Mouse (Mus musculus) megakaryocyte, adult 5-6 weeks (primary cell): Measurements from ENCODE around the gene Pigw. TPM values are rescaled to one million over a fixed set of nuclear protein-coding genes. Genes with fewer than 3 reads are reported as not detected.
"Not testable (repeated sequence)": the region's sequence is repeated elsewhere in the genome, so short reads cannot be mapped to it uniquely, and the experiment has no call there.

Experiments
- ATAC-seq: 2 replicates; pipeline ENCODE4 v1.8.0; 2016; ENCODE audit warnings: mild to moderate bottlenecking, inconsistent platforms; ENCODE audit not compliant: poor library complexity, severe bottlenecking
- total RNA-seq, 2 experiments: library from RNA; stranded (forward) in 1 of 2; stranded (reverse) in 1 of 2; fragments of 153-499, 151-499 nt in 1 of 2; fragments of 221-1000, 200-1000 nt in 1 of 2; gene quantifications; 2 replicates each; pipeline versions ENCODE4 v1.2.3 to v1.2.4; 2015 to 2017

Gene Pigw
- total RNA-seq, 2 experiments from 2014 or later, result 2.8 to 3.6 TPM

GRCm38 (mm10) chr11:84880465-84880961, 428 bp upstream of the Pigw start:
- ATAC-seq, result peak; percentile 63

- ATAC-seq, result no peak
Measured at GRCm38 (mm10) chr11:84879007-84879771, 896 bp downstream of the Pigw start.

- not testable (repeated sequence) for ATAC-seq
Measured at GRCm38 (mm10) chr11:84876020-84876419, 4.1 kb downstream of the Pigw start.

DNA sequence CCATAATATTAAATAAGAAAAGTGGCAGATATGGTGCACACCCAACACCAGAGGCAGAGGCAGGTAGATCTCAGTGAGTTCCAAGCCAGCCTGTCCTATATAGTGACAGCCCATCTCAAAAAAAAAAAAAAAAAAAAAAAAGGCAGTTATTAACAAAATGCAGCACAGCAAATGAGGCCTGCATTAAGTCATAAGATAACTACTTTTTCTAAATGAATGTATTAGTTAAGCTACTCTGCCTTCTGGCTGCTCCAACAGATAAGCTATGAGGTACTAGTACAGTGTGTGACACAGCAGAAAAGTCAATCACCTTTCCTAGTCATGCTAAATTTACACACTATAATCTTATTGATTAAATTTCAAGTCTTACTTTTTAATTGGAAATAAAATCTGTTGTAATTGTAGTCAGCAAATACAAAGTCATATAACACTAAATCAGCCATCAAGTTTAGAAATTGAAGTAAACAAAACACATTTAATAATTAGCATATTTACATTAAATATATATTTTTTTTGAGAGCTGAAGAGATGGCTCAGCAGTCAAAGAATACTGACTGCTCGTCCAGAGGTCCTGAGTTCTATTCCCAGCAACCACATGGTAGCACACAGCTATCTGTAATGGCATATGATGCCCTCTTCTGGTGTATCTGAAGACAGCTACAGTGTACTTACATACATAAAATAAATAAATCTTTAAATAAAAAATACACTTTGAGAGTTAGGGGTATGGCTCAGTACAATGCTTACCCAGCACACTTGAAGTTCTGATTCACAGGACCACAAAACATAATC, 6.8 kb downstream of the Pigw start:
- ATAC-seq, result no peak

DNA sequence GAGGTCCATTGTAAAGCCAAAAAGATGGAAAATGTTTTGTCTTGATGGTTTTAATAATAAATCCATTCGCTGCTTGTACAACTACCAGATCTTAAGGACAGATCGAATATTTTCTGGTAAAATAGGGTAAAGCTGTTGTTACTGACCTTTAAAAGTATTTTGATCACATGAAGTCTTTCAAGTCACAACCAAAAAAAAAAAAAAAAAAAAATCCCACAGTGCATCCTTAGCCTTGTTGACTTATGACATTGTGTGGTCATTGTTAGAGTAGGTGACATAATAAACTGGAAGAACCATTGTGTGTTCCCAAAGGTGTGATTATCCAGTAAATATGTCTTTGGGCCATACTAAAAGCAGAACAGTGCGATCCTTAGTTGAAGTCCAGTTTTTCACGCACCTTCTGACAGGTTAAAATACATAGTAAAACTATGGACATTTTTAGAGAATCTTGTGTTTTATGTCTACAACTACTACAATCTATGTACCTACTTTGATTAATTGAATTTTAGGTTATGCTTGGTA, 8.5 kb downstream of the Pigw start:
- ATAC-seq, result no peak

DNA sequence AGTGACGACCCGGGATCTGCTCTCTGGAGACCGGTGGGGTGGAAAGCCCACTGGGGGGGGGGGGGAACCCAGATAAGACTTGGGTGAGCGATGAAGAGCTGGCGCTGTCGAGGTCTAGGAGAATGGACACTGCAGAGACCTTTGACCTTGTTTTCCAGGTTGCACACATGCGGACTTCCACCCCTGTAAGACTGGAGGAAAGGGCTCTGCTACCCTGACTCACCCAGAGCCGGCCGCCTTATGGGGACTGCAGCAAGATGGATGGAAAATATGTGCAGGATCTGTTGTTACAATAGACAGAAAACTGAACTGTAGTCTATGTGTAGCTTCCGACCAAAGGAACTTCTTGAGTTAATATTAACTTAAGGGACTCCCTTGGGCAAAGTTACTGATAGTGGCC, 9.0 kb downstream of the Pigw start:
- ATAC-seq, result no peak

- peak; percentile 76 for ATAC-seq
Measured at GRCm38 (mm10) chr11:84870337-84871043, 9.6 kb downstream of the Pigw start, which contains the start of gene Ggnbp2. Gene Ggnbp2, minus strand, starts transcription at chr11:84870817.

DNA sequence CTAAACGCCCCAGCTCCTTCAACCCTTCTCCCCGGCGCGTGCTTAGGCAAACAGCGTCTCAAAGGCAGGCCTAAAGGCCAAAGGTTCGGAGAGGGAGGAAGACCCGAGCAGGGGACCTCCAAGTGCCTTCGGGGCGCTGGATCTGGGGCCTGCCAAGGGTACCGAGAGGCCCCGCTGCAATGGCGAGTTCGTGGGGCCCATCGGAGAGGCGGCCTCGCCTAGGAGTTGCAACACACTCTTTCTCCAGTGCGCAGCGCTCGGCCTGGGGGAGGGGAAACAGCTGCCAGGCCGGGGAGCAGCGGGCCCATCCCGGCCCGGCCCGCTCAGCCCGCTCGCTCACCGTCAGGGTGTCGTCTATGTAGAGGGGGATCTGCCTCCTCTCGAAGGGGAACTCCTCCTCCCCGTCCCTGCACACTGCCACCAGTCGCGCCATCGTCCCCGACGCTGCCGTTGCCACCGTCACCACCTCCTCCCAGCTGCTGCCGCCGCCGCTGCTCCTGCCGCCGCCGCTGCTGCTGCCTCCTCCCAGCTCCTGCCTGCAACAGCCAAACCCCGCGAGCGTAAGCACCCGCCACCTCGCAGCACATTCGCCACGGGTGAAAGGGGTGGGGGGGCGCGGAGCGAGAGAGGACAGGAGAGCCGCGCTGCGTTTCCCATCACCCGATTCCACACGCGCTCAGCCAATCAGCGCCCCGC, 10.4 kb downstream of the Pigw start:
- ATAC-seq, result peak; percentile 70

GRCm38 (mm10) chr11:84868786-84869259, 11.3 kb downstream of the Pigw start:
- ATAC-seq, result no peak

GRCm38 (mm10) chr11:84867586-84867985, 12.5 kb downstream of the Pigw start:
- no peak for ATAC-seq

GRCm38 (mm10) chr11:84865268-84865667, 14.8 kb downstream of the Pigw start:
- no peak for ATAC-seq

DNA sequence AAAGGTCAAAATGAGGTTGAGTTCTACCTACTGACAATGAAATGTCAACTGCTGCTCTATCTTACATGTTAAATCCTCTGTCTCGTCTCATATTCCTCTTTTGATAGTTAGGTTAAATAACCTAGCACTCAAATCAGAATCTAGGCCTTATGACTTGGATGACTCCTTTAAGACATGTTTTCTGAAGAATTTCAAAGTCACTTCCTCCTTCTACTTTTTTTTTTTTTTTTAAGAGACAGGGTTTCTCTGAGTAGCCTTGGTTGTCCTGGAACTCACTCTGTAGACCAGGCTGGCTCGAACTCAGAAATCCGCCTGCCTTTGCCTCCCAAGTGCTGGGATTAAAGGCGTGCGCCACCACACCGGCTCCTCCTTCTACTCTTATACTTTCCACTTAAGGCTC, 24.8 kb downstream of the Pigw start:
- ATAC-seq, result no peak

- no peak for ATAC-seq
Measured at GRCm38 (mm10) chr11:84847475-84848090, 32.5 kb downstream of the Pigw start.

DNA sequence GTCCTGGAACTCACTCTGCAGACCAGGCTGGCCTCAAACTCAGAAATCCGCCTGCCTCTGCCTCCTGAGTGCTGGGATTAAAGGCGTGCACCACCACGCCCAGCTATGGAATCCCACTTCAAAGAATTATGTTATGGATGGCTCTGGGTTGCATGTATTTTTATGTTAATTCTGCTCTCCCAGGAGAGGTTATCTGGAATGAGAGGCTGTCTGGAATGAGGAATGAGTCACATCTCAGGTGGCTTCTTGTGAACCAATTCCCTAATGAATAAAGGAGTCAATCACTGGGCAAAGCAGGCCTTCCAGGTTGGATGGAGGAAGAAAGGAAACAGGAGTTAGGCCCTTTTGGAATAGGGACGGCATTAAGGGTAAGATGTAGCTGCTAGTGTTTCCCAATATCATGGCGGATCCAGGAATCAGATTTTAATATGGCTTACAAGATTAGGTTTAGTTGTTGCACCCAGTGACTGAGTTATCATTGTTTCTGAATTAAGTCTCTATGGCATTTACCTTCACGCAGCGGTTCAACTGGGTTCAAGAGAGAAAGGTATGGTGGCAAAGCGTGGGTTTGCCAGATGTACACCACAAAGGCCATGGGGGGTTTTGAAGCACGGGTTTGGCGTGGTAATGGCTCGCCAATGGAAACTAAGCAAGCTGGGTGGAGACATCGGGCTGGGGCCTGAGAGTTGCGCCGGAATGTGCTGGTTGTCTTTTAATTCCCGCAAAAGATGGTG, 33.2 kb downstream of the Pigw start:
- no peak for ATAC-seq

GRCm38 (mm10) chr11:84839330-84839729, 40.8 kb downstream of the Pigw start:
- no peak for ATAC-seq

- not testable (repeated sequence) for ATAC-seq
Measured at GRCm38 (mm10) chr11:84829495-84829894, 50.6 kb downstream of the Pigw start.

GRCm38 (mm10) chr11:84828516-84829399, 51.3 kb downstream of the Pigw start, which contains the start of gene Dhrs11:
Gene Dhrs11, minus strand, starts transcription at chr11:84828994.
- peak; percentile 94 for ATAC-seq
